Mouse (Mus musculus): ENCODE data around the gene Imp4.
"Not testable (repeated sequence)": the region's sequence is repeated elsewhere in the genome, so short reads cannot be mapped to it uniquely, and the experiment has no call there.

Imp4 gene

DNA sequence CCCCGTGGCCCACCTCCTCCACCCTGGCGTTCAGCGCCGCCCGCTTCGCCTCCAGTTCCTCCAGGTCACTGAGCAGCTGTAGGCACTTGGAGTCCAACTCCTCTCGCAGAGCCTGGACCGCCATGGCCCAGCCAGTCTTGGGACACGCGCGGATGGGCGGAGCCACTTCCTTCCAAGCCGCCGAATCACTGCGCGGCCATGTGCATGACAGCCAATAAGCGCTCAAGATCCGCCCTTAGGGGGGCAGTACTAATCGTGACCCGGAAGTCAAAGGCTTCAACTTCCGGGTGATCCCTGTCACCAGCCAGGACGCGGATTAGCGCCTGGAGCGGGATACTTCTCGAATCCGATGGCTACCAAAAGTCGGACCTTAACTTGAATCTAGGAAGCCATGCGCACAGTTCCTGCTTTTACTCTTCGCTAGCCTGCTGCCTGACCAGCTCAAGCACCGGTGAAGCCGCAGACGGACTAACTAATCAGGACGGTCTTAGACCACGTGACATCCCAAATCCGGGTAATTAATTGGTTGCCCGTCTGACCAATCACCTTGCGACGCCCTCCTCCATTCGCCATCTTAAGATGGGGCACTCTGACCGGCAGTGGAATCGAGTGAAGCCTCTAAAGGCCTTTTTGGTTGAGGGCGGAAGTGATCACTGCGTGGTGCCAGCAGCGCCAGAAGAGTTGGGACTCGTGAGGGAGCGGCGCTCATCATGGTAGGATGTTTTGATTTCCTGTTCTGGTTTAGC, at the start of gene Imp4, which contains the start of gene Ccdc115:
Gene Imp4, plus strand, starts transcription at position 637 of the 746 bp plus-strand sequence.
Gene Ccdc115, minus strand, starts transcription at position 458 of the 746 bp plus-strand sequence.
- DNase-seq (ENCODE audit: low spot score in 2 of 2): peak; percentile 96 to 97

DNA sequence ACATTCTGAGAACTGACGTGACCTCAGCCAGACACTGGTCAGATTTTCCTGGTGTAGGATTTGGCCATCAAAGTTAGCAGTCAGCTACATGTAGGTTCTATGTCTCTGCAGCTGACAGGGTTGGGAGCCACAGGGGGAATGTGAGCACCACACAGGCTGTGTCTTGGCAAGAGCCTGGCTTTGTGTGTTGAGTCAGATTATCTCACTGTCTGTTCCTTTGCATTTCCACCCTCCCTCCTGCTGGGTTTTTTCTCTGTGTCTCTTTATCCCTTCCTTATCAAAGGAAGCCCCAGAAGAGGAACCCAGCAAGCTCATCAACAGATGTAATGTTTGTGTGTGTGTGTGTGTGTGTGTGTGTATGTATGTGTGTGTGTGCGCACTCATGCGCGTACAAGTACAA, 43.3 kb upstream of the Imp4 start:
- DNase-seq (ENCODE audit: low spot score in 2 of 2): no peak

DNA sequence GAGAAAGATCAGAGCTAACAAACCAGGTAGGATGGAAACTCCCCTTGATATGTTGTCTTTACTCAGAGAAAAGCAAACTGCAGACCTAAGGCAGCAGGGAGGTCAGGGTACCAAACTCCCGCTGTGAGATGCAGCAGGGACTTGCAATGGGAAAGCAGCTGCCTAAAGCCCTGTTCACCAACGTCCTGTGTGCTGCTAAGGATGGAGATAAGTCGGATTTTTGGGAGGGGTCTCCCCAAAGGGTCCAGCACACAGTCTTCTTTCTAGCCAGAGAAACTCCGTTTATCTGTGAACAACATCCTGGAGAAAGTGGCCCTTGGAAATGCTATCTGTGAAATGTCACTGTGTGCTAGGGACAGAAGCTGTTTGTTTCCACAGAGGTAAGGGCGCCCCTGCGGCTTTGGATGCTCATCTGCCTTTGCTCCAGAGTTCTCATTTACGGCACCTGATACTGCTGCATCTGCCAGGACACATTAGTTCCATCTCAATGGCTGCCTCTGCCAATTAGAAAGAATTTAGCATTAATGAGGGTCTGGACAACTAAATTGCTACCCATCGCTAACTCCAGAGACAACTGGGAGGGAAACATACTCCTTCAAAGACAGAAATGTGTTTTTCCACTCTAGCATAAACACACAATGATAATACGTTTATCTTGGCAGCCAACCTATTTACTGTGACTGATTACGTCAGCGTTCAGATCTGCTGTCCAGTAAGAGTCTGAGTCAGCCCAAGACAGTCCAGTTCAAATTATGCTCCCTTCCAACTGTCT, 40.3 kb upstream of the Imp4 start:
- peak; percentile 38 to 44 for DNase-seq (ENCODE audit: low spot score in 2 of 2)

DNA sequence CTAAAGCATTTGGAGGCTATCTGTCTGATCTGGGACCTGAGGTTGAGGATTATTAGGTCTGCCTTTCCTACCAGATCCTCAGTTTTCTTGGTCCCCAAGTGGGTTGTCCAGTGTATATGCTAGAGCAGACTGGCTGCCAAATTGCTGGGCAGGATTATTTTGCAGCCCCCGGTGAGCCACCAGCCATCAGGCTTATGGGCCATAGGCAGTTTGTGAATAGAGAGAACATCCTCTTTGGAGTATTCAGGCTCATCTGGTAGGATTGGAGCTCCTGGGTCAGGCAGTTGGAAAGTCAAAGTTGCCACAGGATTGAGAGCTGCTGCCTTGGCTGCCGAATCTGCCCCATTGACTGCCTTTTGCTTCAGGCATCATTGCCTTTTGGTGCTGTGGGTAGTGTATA, 11.2 kb upstream of the Imp4 start:
- DNase-seq (ENCODE audit: low spot score in 2 of 2): no peak

DNA sequence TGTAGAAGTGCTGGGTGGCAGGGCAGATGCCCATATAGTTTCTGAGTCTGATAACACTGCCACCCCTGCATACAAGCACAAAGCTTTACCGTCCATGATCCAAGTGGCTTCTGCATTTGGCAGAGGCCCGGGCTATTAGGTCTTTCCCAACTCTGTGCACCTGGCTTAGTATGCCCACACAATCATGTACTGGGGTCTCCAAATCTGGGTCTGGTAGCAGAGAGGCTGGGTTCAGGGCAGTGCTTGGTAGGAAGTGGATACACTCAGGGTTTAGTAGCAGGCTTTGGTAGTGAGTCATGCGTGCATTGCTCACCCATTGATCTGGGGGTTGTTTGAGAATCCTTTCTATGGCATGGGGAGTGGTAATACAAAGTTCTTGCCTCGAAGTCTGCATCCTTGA, 10.4 kb upstream of the Imp4 start:
- no peak for DNase-seq (ENCODE audit: low spot score in 2 of 2)

DNA sequence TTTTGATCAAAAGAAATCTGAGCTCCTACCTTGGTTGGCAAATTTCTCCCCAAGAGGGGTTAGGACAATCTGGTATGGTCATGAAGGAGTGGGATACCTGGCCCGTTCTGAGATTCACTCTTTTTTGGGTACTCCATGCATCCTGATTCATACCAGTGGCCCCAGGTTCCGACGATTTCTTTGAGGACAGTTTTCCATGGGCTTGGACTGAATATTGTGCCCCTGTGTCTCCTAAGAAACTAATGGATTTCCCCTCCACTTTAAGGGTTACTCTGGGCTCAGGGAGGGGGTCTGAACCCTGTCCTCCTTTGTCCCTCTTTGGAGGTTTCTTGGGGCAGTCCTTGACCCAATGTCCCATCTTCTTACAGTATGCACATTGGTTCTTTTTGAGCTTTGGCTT, 8.7 kb upstream of the Imp4 start:
- DNase-seq (ENCODE audit: low spot score in 2 of 2): no peak

DNA sequence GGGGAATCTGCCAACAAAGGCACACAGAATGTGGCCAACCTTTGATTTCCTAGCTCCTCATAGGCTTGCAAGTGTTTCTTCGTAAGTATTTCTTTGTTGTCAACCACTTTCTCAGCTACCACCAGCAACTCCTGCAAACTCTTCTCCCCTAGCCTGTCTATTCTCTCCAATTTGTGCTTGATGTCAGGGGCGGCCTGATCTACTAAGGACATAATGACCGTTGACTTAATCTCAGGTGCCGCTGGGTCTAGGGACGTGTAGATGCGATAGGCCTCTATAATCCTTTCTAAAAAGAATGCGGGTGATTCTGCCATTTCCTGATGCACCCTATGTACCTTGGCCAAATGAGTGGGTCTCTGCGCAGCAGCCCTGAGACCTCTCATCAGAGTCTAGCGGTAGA, 8.2 kb upstream of the Imp4 start:
- no peak for DNase-seq (ENCODE audit: low spot score in 2 of 2)

DNA sequence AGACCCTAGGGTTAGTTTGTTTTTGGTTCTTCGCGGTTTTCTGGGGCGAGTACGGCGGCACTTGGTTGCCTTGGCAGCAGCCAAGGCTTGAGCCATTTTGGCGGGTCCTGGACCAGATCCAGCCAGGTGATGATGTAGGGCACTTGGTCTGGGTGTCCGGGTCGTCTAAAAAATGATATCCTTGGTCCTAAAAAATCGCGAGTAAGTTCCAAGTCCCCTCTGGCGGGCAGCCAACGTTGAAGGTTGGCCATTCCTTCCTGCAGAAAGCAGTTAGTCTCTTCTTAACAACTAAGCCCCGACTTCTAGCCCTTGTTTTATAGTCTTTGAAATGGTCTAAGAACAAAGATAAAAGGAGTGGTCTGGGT, 7.3 kb upstream of the Imp4 start:
- DNase-seq (ENCODE audit: low spot score in 2 of 2): peak in 1 of 2 experiments; percentile 14

DNA sequence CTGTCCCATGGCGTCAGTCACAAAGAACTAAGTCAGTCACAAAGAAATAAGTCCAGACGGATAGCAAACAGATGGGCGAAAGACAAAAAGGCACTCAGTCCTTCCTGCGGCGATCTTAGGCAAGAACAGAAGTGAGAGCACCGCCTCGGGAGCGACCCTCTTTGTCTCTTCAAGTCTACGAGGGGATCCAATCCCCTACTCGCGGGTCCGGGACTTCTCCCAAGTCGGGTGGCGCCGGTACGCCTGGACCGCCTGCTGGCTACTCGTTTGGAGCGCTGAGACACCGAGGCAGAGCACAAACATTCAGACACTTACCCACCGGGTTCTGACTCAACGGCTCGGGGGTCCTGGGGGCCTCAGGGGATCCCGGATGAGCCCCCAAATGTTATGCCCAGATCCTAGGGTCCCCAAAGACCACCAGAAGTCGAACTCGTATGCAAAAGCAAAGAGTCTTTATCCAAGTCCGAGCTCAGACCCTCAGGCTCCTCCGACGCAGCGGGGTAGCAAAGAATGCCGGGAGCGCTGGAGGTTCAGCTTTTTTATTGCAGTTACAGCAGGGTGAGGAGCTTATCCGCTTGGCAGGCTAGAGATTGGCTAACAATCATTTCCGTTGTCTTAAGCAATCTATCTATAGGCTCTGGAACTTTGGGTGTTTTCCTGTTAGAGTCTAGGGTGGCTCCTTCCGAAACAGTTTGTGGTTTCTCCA, 6.7 kb upstream of the Imp4 start:
- DNase-seq (ENCODE audit: low spot score in 2 of 2): peak; percentile 40 to 63

DNA sequence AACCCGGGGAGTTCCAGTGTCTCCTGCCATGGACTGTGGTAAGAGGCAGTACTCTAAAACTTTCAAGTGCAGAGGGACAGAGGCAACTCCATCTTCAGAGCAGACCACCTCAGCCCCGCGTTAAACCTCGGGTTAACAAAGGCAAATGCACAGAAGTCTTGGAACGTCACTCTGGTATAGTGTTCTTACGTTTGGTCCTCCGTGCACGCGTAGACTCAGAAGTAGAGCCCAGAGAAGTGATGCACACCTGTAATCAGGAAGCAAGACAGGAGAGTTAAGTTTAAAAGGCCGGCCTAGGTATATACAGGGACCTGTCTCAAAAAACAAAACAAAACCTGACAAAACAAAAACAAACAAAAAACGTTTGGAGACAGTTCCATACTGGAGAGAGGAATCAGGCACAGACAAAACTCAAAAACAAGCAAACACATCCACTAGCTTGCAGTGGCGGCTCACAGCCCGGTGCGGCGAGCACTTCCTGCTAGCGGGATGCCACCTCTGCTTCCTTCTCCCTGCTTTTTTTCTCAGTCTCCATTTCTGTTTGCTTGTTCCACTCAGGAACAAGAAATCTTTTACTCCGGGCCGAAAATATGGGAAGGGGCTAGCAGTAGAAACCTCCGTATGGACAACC, 5.6 kb upstream of the Imp4 start:
- peak in 1 of 2 experiments; percentile 21 for DNase-seq (ENCODE audit: low spot score in 2 of 2)

DNA sequence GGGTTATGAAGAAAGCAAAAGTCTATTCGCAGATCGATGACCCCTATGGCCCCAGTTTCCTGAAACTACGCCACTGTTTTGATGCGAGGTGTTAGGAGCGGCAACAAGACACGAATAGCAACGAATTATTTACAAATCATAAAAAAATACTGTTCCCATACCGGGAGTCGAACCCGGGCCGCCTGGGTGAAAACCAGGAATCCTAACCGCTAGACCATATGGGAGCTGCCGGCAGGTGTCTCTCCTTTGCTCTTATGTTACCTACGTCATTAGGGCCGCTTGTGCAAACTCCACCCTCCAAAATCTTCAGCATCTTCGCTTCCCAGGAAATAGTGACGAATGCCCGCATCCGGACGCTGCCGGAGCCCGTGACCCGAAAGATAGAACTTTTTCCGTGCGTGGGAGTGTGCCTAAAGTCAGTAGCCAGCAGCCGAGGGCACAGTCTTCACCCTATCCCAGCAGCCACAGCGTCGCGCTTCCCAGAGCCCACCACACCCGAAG, 4.9 kb upstream of the Imp4 start:
- DNase-seq (ENCODE audit: low spot score in 2 of 2): peak; percentile 88 to 93

DNA sequence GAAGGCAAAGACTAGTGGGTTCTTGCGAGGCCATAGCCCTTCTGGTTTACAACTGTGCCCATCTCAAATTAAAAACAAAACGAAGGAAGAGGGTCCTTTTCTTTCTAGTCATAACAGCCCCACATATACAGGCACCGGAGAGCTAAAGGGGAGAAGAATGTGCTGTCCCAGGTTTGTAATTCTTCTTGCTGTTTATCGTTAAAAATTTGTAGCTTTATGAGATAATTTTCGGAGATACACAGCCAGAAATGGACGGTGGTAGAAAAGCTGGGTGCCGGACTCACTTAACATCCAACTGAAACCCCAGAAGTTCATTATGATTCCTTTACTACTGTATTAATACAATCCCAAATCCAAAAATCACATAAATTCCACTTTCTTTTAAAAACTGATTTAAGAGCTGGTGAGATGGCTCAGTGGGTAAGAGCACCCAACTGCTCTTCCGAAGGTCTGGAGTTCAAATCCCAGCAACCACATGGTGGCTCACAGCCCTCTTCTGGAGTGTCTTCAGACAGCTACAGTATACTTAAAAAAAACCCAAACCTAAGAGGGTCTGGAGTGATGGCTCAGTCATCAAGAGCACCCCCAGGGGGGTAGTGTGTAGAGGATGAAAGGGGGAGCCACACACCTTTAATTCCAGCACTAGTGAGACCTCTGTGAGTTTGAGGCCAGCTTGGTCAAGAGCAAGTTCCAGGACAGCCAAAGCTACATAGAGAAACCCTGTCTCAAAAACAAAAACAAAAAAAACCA, 4.1 kb upstream of the Imp4 start:
- no peak for DNase-seq (ENCODE audit: low spot score in 2 of 2)

DNA sequence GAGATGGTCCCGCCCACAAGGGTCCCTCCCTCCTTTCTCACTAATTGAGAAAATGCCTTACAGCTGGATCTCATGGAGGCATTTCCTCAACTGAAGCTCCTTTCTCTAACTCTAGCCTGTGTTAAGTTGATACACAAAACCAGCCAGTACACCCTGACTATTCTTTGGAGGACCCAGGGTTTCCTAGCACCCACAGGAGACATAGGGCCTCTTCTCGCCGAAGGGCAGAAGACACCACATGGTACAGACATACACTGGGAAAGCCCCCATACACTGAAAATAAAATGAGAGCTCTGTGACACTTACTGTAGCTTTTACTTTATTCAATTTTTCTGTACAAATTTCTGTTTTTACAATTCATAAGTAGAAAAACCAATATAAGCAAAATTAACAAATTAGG, 3.3 kb upstream of the Imp4 start:
- no peak for DNase-seq (ENCODE audit: low spot score in 2 of 2)

DNA sequence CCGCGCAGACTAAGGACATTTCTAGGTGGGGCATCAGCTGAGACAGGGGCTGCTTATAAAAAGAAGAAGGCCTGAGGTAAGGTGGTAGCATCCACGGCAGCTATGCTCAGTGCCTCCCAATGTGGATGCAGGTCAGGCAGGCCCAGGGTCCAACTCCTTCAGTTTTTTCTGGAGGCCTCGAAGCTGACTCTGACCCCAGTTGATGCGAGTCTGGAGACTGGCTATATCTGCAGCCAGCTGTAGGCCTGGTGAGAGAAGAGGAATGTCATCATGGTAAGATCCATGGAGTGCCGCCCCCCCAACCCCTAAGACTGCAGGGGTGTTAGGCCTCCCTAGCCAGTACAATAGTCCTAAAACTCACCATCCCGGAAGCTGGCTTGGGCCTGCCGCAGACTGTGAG, 2.3 kb upstream of the Imp4 start:
- DNase-seq (ENCODE audit: low spot score in 2 of 2): not testable (repeated sequence)

DNA sequence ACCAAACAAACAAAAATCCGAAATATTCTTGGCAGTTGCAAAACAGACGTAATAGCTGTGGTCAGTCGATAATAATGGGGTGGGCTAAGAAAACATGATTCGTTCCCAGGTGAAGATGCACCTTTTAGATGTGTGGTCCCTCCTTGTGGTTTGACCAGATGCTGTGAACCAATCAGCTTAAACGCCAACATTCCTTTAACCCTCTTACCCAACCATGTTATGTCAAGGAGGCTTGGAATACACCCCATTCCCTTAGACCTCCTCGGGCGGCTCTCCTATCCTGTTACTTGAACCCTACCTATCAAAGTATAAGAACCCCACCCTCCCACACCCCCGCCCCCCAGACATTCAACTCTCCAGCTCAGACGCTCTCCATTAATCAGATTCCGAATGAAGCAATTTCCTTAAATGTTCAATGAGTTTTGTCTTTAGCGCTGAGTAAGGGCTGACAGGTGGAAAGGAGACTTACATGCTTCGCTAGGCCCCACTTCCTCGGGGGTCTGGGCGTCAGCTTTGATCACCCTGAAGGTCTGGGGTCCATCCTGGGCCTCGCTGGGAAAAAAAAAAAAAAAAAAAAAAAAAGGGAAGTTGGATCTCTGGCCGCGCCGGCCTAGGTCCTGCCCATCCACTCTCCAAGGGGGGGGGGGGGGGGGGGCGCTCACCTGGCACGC, 1.1 kb upstream of the Imp4 start:
- DNase-seq (ENCODE audit: low spot score in 2 of 2): no peak

DNA sequence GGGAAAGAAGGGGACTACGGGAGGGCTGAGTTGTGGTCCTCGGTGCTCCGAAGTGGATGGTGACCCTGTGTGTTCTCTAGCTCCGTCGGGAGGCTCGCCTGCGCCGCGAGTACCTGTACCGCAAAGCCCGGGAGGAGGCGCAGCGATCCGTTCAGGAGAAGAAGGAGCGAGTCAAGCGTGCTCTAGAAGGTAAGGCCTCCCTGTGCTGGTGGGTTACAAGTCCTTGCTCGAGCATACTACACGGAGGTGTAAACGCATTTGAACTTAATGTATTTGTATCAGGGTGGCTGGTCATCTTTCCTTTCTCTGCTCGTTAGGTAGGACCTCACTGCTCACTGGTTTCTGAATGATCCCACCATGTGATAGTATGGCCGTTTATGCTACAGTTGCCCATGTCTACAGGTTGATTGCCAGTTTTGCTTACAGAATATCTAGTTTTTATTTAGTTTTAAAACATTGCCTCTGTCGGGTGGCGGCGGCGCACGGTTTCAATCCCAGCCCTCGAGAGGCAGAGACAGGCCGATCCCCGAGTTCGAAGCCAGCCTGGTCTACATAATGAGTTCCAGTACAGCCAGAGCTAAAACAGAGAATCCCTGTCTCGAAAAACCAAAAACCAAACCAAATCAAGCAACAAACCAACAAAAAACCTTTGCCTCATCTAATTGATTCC, 445 bp downstream of the Imp4 start:
- no peak for DNase-seq (ENCODE audit: low spot score in 2 of 2)

DNA sequence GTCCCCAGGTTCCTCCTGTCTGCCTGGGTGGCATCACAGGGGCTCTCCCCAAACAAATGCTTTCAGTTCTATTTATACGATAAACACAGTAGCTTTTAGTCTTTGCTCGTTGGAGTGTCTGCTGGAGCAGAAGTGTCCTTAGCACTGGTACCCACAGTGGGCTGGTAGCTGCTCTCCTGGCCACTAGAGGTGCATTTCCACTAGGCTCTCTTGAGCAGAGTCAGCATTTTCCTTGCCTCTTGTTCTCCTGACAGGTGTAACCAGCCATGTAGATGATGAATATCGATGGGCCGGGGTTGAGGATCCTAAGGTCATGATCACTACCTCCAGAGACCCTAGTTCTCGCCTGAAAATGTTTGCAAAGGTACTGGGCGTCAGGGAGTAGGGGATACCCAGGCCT, 3.5 kb downstream of the Imp4 start:
- DNase-seq (ENCODE audit: low spot score in 2 of 2): no peak

DNA sequence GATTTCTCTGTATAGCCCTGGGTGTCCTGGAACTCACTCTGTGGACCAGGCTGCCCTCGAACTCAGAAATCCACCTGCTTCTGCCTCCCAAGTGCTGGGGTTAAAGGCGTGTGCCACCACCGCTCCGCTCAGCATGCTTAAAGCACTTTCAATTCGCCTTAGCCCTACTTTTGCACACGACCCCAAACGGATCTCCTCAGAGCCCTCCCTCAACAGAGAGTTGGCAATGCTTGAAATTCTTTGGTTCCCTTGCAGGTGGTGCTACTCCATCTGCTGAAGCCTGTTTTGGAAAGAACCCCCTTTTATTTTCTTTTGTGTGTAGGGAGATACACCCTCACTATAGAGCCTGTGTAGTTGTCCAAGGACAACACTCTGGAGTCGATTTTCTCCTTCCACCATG, 18.8 kb downstream of the Imp4 start:
- no peak for DNase-seq (ENCODE audit: low spot score in 2 of 2)

DNA sequence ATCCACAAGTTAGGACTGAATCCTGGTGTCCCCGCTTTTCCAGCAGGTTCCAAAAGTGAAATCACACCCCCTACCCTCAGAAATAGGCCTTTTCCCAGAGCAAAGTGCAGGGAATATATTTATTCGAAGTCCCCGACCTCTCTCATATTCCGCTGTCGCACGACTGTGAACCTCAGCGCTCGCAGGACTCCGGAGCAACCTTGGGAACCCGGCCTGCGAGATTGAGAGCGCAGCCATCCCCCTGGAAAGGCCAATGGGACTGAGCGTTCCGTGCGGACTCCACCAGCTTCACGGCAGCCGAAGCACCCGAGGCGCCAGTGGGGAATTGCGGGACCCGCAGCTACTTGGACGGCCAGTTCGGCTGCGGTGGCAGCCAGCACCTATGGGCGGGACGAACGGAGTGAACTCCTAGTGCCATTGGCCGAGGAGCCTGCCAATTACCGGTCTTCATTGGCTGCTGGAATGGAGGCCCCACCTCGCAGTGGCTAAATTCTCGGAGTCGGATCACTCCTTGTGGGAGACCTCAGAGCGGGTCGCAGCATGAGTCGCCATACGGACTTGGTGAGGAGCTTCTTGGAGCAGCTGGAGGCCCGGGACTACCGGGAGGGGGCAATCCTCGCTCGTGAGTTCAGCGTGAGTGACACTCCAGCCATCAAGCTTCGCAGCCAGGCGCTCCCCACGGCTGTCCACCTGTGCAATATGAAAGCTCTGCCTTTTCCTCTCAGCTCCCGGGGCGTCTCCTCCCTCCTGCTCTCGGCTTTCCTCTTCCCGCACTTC, 19.8 kb downstream of the Imp4 start, which contains the start of gene Ptpn18:
Gene Ptpn18, plus strand, starts transcription at position 479 of the 777 bp plus-strand sequence.
- peak; percentile 91 to 92 for DNase-seq (ENCODE audit: low spot score in 2 of 2)

Measured in heart, adult 9 months (tissue).